Mouse (Mus musculus): Measurements from ENCODE around the gene Sox2. TPM values are rescaled to one million over a fixed set of nuclear protein-coding genes. Genes with fewer than 3 reads are reported as not detected.

The Sox2 gene
- total RNA-seq, 2 experiments from 2014 or later = 41.1 to 45.9 TPM

DNA sequence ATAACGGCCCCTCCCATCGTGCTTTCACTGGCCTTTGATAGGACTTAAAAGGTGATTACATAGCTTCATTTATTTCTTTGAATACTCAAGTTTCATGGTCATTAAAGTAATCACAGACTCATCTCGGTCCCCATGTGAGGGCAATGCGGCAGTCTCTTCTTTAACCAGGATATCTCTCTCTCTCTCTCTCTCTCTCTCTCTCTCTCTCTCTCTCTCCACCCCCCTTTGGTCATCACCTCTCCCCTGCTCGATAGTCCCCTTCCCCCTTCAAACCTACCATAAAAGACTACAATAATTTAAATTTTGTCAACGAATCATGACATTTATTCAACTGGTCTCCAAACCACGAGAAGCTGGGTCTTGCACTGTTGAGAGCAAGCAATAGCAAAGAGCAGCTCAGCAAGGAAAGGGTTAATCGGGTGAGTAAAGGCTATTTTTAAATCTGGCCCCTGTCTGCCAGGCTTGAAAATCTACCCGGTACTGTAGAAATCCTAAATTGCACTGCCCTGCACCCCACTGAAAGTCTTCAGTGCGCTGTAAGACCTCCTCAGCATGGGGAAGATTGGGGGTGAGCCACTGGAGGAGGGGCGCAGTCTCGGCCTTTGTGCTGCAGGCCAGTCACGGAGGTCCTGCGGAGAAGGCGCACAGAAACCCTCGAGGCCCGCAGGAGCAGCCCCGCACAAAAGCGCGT, 41.6 kb downstream of the Sox2 start:
- no peak for TF ChIP-seq CTCF (conservative IDR thresholded peaks at IDR 0.05)
- no peak for DNase-seq (ENCODE audit: low spot score in 2 of 2)
- Histone ChIP-seq H3K27ac (peak overlapping the region; percentile 65), H3K4me3 (peak overlapping the region; percentile 49)

GRCm38 (mm10) chr3:34692394-34692745, 42.2 kb downstream of the Sox2 start:
- H3K27ac ChIP-seq = peak overlapping the region; percentile 65
- TF ChIP-seq CTCF (conservative IDR thresholded peaks at IDR 0.05) = no peak
- no peak for DNase-seq (ENCODE audit: low spot score in 2 of 2)
- H3K4me3 ChIP-seq = peak overlapping the region; percentile 49

Small RNAs within 50 kb of the gene (microRNA-seq; reads per million reads assigned to microRNA genes)
- gene Mir1897 = 0 reads per million in 2 experiments

Data from layer of hippocampus, adult 2 months (tissue).